Mouse (Mus musculus): ENCODE data around the gene Jmjd7. TPM values are rescaled to one million over a fixed set of nuclear protein-coding genes. Genes with fewer than 3 reads are reported as not detected.

The Jmjd7 gene
- polyA plus RNA-seq, 1 experiment from 2014 or later = 6.0 TPM

GRCm38 (mm10) chr2:119995391-119996281 lies 31.6 kb upstream of the Jmjd7 start:
- Histone ChIP-seq H3K36me3 (replicated peaks) (no peaks in the 10 kb centered on the region), H3K27me3 (no peaks in the 10 kb centered on the region), H3K4me2 (no peak overlapping the region), H3K4me1 (replicated peaks) (peaks cover 7% of the 10 kb centered on the region; the same call in 1 of the 2 replicates), H3K4me3 (replicated peaks) (no peak overlapping the region), H3K9ac (no peak overlapping the region), H3K9me3 (replicated peaks) (no peaks in the 10 kb centered on the region), H3K27ac (replicated peaks) (no peak overlapping the region; the same call in 1 of the 2 replicates)
- WGBS (ENCODE audit: insufficient replicate concordance) = 29% methylated on average over 9 of the region's 9 CpGs
- ATAC-seq (ENCODE audit: insufficient read depth) = no peak

- 67% methylated on average over 4 of the region's 4 CpGs for WGBS (ENCODE audit: insufficient replicate concordance)
- peaks cover 16% of the 10 kb centered on the region; the same call in 1 of the 2 replicates for H3K4me1 ChIP-seq (replicated peaks)
These were observed 29.9 kb upstream of the Jmjd7 start for GRCm38 (mm10) chr2:119997354-119997753.

GRCm38 (mm10) chr2:119999731-120000130 lies 27.6 kb upstream of the Jmjd7 start:
- WGBS (ENCODE audit: insufficient replicate concordance) = 80% methylated on average over 2 of the region's 2 CpGs
- Histone ChIP-seq H3K4me2 (no peak overlapping the region), H3K36me3 (replicated peaks) (no peaks in the 10 kb centered on the region), H3K4me3 (replicated peaks) (no peak overlapping the region), H3K27me3 (no peaks in the 10 kb centered on the region), H3K27ac (replicated peaks) (no peak overlapping the region), H3K9ac (no peak overlapping the region), H3K9me3 (replicated peaks) (no peaks in the 10 kb centered on the region), H3K4me1 (replicated peaks) (peaks cover 15% of the 10 kb centered on the region; the same call in 1 of the 2 replicates)
- ATAC-seq (ENCODE audit: insufficient read depth) = no peak

More at GRCm38 (mm10) chr2:119997354-119997753, 29.9 kb upstream of the Jmjd7 start:
- Histone ChIP-seq H3K36me3 (replicated peaks) (no peaks in the 10 kb centered on the region), H3K4me2 (no peak overlapping the region), H3K9me3 (replicated peaks) (no peaks in the 10 kb centered on the region), H3K9ac (no peak overlapping the region), H3K4me3 (replicated peaks) (no peak overlapping the region), H3K27ac (replicated peaks) (no peak overlapping the region), H3K27me3 (no peaks in the 10 kb centered on the region)
- ATAC-seq (ENCODE audit: insufficient read depth) = no peak

DNA sequence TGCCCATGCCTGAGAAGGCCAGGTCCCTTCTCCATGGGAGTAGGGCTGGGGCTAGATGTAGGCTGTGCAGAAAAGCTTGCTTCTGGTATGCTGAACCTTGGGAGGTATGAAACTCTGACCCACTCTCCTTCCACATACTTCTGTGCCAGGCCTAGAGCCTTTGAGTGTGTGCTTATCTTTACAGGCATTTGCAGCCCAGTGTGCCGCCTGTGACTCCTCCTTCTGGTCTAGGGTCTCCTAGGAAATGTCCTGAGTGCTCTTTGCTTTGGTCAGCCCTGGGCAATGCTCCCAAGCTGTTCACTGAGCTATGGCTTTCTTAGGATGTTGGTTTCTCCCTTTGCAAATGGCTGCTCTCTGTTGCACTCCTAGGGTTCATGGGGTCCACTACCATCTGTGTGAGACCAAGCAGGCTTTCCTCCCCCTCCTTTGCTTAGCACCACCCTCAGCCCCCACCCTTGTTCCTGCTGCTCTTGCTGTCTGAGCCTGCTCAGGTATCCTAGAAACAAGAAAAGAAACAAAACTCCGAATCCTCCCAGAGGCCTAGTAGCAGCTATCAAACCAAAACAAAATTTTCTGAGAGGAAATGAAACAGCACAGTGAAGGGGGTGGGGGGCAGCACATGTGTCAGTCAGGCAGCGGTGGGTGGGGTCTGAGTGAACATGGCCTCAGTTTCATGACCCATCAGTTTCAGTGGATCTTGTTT lies 26.2 kb upstream of the Jmjd7 start:
- Histone ChIP-seq H3K27ac (replicated peaks) (no peak overlapping the region), H3K4me3 (replicated peaks) (no peak overlapping the region), H3K4me1 (replicated peaks) (0 out of 2 replicates have a peak, but pooled peaks cover 10% of the 10 kb centered on the region), H3K9me3 (replicated peaks) (no peaks in the 10 kb centered on the region), H3K36me3 (replicated peaks) (no peaks in the 10 kb centered on the region), H3K9ac (no peak overlapping the region), H3K27me3 (no peaks in the 10 kb centered on the region), H3K4me2 (no peak overlapping the region)
- WGBS (ENCODE audit: insufficient replicate concordance) = 35% methylated on average over 3 of the region's 3 CpGs
- ATAC-seq (ENCODE audit: insufficient read depth) = no peak

DNA sequence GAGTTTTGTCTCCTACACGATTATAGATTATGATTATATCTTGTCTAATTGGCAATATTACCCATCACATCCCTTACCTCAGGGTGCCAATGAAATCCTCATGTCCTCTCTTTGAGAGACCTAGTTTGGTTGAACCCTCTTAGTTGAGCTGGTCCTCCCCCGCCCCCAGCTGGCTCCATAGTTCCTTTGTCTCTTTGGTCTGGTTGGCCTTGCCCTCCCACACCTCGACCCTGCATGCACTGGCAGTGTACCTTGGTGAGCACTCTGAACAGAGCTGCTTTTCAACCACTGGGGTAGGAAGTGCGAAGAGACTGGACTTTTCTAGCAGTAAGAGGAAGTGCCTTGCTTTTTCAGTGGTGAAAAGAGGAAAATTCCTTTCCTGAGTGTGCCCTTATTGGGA lies 25.3 kb upstream of the Jmjd7 start:
- ATAC-seq (ENCODE audit: insufficient read depth) = no peak
- WGBS (ENCODE audit: insufficient replicate concordance) = 44% methylated on average over 4 of the region's 4 CpGs
- Histone ChIP-seq H3K9ac (no peak overlapping the region), H3K36me3 (replicated peaks) (no peaks in the 10 kb centered on the region), H3K9me3 (replicated peaks) (no peaks in the 10 kb centered on the region), H3K4me2 (no peak overlapping the region), H3K4me1 (replicated peaks) (0 out of 2 replicates have a peak, but pooled peaks cover 10% of the 10 kb centered on the region), H3K27me3 (no peaks in the 10 kb centered on the region), H3K27ac (replicated peaks) (no peak overlapping the region), H3K4me3 (replicated peaks) (no peak overlapping the region)

DNA sequence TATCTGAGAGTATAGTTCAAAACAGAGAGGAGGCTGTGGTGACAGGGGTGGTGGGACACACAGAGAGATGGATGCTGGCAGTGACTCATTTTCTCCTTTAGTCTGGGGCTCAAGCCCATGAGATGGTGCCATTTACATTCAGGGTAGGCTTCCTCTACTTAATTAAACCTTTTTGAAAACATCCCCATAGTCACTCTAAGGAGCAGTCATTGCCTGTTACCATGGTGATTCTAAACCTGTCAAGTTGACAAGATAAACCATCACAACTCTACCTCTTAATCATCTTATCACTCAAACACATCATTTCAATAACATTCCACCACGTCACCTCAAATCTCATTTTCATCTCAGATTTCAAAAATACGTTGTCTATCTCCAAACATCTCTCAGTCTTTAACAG lies 23.3 kb upstream of the Jmjd7 start:
- no peak overlapping the region for H3K27ac ChIP-seq (replicated peaks)
- H3K4me2 ChIP-seq = no peak overlapping the region
- no peaks in the 10 kb centered on the region for H3K36me3 ChIP-seq (replicated peaks)
- 63% methylated on average over 2 of the region's 2 CpGs for WGBS (ENCODE audit: insufficient replicate concordance)
- H3K9ac ChIP-seq = no peak overlapping the region
- no peaks in the 10 kb centered on the region for H3K27me3 ChIP-seq
- no peak for ATAC-seq (ENCODE audit: insufficient read depth)
- no peaks in the 10 kb centered on the region for H3K9me3 ChIP-seq (replicated peaks)
- H3K4me3 ChIP-seq (replicated peaks) = no peak overlapping the region
- H3K4me1 ChIP-seq (replicated peaks) = peaks cover 13% of the 10 kb centered on the region; the same call in 1 of the 2 replicates

GRCm38 (mm10) chr2:120006696-120007095 lies 20.6 kb upstream of the Jmjd7 start:
- H3K36me3 ChIP-seq (replicated peaks) = no peaks in the 10 kb centered on the region
- no peaks in the 10 kb centered on the region for H3K27me3 ChIP-seq
- ATAC-seq (ENCODE audit: insufficient read depth) = no peak
- H3K4me3 ChIP-seq (replicated peaks) = no peak overlapping the region
- peaks cover 3% of the 10 kb centered on the region; the same call in 1 of the 2 replicates for H3K4me1 ChIP-seq (replicated peaks)
- no peaks in the 10 kb centered on the region for H3K9me3 ChIP-seq (replicated peaks)
- H3K4me2 ChIP-seq = no peak overlapping the region
- no peak overlapping the region for H3K9ac ChIP-seq
- no peak overlapping the region for H3K27ac ChIP-seq (replicated peaks)
- WGBS (ENCODE audit: insufficient replicate concordance) = 78% methylated on average over 7 of the region's 7 CpGs

GRCm38 (mm10) chr2:120007680-120008210 lies 19.5 kb upstream of the Jmjd7 start:
- H3K27me3 ChIP-seq = no peaks in the 10 kb centered on the region
- peaks cover 3% of the 10 kb centered on the region for H3K4me1 ChIP-seq (replicated peaks)
- H3K9ac ChIP-seq = no peak overlapping the region
- no peak overlapping the region for H3K4me3 ChIP-seq (replicated peaks)
- no peak for ATAC-seq (ENCODE audit: insufficient read depth)
- no peaks in the 10 kb centered on the region for H3K9me3 ChIP-seq (replicated peaks)
- no peak overlapping the region for H3K4me2 ChIP-seq
- WGBS (ENCODE audit: insufficient replicate concordance) = 71% methylated on average over 4 of the region's 4 CpGs
- no peak overlapping the region for H3K27ac ChIP-seq (replicated peaks)
- no peaks in the 10 kb centered on the region for H3K36me3 ChIP-seq (replicated peaks)

DNA sequence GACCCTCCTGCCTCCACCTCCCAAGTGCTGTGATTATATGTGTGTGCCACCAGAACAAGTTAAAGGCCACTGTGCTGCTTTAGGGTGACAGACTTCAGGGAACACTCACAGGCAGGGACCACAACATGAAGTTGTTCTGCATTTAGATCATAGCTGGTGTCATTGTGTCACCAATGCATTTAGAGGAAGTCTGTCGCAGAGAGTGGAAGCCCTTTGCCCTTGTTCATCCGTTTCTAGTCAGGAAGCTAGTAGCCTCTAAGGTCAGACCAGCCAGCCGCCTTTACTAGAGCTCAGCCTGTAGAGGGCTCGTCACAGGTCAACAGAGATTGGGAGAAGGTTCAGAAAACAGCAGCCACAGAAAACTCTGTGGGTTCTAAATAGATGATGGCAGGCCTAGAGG lies 18.6 kb upstream of the Jmjd7 start:
- ATAC-seq (ENCODE audit: insufficient read depth) = peak; percentile 37; the same call in 1 of the 2 replicates
- no peak overlapping the region for H3K4me3 ChIP-seq (replicated peaks)
- H3K27me3 ChIP-seq = no peaks in the 10 kb centered on the region
- no peaks in the 10 kb centered on the region for H3K9me3 ChIP-seq (replicated peaks)
- no peaks in the 10 kb centered on the region for H3K36me3 ChIP-seq (replicated peaks)
- WGBS (ENCODE audit: insufficient replicate concordance) = 19% methylated on average over 4 of the region's 4 CpGs
- H3K9ac ChIP-seq = no peak overlapping the region
- H3K4me1 ChIP-seq (replicated peaks) = peaks cover 13% of the 10 kb centered on the region
- H3K4me2 ChIP-seq = no peak overlapping the region
- no peak overlapping the region for H3K27ac ChIP-seq (replicated peaks)

GRCm38 (mm10) chr2:120011462-120012200 lies 15.7 kb upstream of the Jmjd7 start:
- no peak overlapping the region for H3K9ac ChIP-seq
- no peaks in the 10 kb centered on the region for H3K9me3 ChIP-seq (replicated peaks)
- no peak for ATAC-seq (ENCODE audit: insufficient read depth)
- WGBS (ENCODE audit: insufficient replicate concordance) = 69% methylated on average over 8 of the region's 8 CpGs
- H3K36me3 ChIP-seq (replicated peaks) = no peaks in the 10 kb centered on the region
- H3K4me2 ChIP-seq = no peak overlapping the region
- H3K4me3 ChIP-seq (replicated peaks) = no peak overlapping the region
- H3K4me1 ChIP-seq (replicated peaks) = peaks cover 27% of the 10 kb centered on the region
- no peaks in the 10 kb centered on the region for H3K27me3 ChIP-seq
- no peak overlapping the region for H3K27ac ChIP-seq (replicated peaks)

Data from liver, embryonic 15.5 days (tissue).